Mouse (Mus musculus) lung, postnatal 25 days (tissue): Measurements from ENCODE around the gene Nadsyn1.

Experiments
- DNase-seq: peaks from one replicate; pipeline ENCODE4 v3.0.0; 2022; ENCODE audit warnings: low spot score

Nadsyn1 gene

DNA sequence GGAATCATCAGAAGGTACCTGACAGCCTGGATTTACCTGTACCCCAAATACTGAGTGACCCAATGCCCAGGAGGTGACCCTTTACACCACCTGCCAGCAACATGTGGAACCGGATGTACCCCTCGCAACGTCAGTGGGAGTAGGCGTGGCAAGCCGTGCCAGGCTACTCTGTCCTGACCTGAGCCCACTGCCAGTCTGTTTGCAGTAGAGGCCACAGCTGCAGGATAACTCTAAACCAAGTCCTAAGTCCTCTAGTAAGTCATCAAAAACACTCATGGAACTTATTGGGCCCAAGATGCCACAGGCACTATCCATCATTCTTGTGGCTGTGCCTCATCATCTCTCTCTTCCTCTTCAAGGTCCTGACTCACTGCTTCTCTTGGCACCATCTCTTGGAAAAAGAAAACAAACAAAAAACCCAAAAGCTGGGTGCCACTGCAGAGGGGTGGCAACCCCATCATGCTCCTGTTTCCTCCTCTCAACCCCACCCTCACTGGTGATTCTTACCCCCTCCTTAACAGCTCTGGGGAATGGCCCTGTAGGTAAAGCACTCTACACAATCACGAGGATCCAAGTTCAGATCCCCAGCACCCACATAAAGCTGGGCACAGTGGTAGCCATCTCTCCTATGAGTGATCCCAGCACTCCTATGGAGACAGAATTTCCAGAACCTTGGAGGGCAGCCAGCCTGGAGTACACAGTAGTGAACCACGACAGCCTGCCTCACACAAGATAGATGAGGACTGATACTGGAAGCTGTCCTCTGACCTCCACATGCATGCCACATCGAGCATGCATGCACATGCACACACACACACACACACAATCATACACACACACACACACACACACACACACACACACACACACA, 21.2 kb downstream of the Nadsyn1 start:
- DNase-seq = no peak

- no peak for DNase-seq
These were observed 21.9 kb downstream of the Nadsyn1 start for GRCm38 (mm10) chr7:143800770-143801169.

- DNase-seq = no peak
These were observed 23.9 kb downstream of the Nadsyn1 start for GRCm38 (mm10) chr7:143798783-143799182.

DNA sequence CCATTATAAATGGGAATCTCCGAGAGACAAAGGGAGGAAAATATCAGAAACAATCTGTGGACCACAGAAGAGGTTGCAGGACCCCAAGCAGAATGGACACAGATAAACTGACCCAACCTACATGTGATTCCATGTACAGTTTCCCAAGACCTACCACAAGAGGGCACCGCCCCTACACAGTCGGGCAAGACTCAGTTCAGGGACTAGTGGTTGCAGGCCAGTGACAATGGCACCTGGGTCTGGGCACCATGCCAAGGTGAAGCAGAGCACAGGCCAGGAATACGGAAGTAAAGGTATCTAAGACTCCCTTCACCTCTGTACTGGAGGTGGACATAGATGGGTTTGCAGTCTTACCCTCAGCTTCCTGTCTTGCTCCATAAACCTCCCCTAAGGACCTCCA, 29.5 kb downstream of the Nadsyn1 start:
- DNase-seq = peak; percentile 61

- DNase-seq = no peak
These were observed 30.2 kb downstream of the Nadsyn1 start for GRCm38 (mm10) chr7:143792336-143792985.

- peak; percentile 77 for DNase-seq
These were observed 38.4 kb downstream of the Nadsyn1 start, which contains the start of gene Mrgpre for GRCm38 (mm10) chr7:143783996-143784829. Gene Mrgpre, minus strand, starts transcription at chr7:143784500.

DNA sequence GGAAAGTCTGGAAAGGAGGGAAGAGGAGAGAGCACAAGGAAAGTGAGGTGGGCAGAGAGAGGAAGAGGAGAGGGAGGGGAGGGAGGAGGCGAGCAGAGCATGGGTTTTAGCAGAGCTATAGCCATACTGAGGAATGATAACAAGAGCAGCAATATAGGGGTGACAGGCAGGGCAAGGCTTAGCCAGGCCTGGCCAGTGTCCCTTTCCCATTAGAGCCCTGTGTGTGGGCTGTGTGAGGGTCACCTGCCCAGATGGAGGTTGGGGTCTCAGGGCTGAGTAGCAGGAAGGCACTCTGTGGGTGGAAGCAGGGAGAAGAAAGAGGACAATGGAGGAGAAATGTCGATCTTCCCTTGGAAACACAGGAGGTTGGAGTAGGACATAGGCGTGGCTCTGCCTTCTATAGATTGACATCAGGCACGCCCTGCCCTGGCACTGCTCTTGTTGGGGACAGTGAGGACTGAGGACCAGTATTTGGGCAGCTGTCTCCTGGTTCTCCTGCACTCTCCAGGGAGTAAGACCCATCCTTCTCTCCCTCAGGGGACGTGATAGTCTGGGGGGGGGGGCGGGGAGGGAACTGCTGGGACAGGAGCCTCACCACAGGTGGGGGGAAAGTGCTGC, 39.2 kb downstream of the Nadsyn1 start:
- DNase-seq = no peak

DNA sequence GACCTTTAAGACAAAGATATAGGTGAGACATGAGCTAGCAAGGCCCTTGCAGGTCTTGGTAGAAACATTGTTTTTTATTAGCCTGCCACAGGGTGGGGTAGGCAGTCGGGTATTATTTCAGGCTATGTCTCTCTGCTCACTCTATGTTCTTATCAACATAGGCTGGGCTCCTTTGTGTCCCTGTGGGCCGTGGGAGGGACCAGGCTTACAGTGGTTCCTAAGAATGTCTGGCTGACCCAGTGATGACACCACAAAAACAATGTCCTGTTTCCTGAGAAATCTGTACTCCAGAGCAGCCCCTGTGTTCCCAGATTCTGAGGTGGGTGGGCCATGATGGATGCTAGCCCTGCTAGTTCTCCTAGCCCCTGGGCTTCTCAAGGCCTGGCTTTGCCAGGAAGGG, 45.3 kb downstream of the Nadsyn1 start:
- DNase-seq = no peak

DNA sequence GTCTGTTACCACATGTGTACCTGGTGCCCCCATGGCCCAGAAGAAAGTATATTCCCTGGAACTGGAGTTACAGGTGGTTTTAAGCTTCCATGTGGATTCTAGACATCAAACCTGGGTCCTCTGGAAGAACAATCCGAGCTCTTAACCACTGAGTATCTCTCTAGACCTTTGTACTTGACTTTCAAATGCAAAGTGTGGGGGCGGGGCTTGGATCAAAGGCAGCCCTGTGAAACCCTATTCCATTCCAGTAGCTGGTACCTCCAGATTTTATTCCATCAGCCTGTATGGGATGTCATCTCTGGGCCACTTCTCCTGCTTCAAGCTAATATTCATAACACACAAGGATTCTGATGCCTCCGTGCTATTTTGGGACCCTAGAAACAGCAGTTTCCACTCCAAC, 46.5 kb downstream of the Nadsyn1 start:
- DNase-seq = no peak

- peak; percentile 28 for DNase-seq
These were observed 53.2 kb downstream of the Nadsyn1 start for GRCm38 (mm10) chr7:143769461-143769860.

- DNase-seq = no peak
These were observed 54.4 kb downstream of the Nadsyn1 start for GRCm38 (mm10) chr7:143768267-143768666.

DNA sequence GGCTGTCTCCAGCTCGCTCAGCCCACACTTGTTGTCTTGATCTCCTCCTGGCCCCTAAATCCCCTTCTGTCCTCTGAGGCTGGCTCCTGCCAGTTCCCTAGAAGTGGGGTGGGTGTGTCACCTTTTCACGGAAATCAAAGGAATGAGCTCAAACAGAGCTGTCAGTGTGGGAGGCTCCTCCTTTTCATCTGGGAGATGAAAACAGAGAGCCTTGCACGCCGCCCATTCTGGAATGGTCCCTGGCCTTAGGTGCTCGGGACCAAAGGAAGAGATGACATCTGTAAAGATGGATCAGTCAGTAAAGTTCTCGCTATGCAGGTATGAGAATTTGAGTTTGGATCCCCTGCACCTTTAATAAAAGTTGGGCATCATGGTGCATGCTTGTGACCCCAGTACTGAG, 55.8 kb downstream of the Nadsyn1 start, which contains the start of gene Mrgprg:
Gene Mrgprg (minus strand): TSS at position 101 of the 400 bp plus-strand sequence.
- no peak for DNase-seq

GRCm38 (mm10) chr7:143764876-143765530, 57.6 kb downstream of the Nadsyn1 start:
- no peak for DNase-seq

DNA sequence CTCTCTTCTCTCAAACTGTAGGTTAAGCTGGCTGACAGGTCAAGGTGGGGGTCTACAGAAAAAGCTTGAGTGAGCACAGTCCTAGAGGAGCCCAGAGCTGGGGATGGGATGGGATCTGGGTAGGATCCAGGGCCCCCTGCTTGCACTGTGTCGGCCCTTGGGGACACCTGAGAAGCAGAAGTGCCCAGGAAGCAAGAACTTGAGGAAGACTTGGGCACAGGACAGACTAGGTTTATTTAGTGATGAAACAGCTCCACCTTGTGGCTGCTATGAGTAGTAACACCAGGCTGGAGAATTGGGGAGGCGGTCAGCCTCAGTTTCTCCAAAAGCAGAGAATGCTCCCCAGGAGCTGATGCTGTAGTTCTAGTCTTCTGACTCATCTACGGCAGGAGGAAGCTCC, 58.9 kb downstream of the Nadsyn1 start:
- DNase-seq = no peak

DNA sequence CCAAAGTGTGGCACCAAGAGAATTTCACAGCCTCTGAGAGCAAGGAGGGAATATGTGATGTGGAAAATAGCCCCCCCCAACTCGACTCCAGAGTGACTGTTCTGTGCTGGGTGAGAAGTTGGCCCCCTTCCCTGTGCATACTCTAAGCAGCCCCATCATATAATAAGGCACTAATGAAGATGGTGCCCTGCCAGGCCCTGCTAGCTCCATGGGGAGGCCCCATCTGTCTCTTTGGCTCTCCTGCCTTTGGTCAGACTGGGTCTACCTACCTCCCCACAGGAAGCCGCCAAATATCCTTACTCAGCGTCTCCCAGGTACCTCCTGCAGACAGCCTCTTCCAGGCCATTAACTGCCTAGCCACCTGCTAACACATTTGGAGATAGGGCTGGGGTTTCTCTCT, 63.7 kb downstream of the Nadsyn1 start:
- DNase-seq = no peak

GRCm38 (mm10) chr7:143757696-143758095, 65.0 kb downstream of the Nadsyn1 start:
- DNase-seq = no peak

DNA sequence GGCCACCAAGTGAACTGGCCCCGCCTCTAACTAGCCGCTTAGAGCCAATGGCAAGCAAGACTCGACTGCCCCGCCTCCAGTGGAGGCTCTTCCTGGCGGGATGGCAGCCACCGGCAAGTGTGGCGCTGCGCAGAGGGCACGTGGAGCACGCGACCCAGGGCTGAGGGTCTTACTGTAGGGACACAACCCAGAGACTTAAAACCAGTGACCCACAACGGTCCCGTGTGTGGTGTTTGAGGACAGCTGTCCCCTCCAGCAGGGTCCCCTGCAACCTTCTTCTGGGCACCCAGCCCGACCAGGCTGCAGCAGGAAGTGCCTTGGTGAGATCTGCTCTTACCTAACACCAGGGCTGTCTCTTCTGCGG, 65.6 kb downstream of the Nadsyn1 start:
- DNase-seq = peak; percentile 87

DNA sequence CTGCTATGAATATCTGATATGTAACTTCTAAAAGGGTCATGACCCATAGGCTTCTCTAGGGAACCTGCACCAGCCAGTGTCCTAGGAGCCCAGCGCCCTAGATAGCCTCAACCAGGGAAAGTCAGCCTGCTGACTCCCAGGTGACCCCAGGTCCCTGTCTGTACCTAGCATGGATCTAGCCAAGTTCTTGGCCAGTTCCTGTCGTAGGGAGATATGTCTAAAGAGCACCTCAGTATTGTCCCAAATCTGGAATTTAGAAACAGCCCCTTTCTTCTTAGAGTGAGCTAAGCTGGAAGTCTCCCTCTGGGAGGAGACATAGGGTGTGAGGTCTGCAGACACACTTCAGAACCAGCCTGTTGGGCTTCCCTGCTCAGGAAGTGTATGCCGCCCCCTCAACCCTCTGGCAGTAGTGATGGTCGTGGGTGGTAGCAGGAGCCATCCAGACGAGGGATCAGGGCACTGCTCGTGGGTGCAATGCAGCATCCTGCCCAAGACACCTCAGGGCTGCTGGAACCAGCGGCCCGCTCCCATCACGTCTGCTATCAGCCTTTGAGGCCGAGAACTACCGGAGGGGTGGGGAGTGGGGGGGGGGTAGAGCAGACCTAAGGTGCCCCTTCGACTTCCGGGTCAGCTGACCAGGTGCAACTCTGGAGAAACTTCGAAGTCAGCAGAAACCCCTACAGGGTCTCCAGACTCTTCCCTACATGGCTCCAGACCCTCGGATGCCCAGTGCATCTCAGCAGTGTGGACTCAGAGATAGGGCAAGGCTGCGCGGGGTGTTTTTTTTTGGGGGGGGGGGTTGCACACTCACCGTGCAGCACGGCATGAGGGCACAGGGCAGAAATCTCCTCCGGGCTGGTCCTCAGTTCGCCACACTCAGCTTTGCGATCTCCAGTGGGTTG, 66.3 kb downstream of the Nadsyn1 start, which contains the start of gene Osbpl5:
Gene Osbpl5 (minus strand): TSS at position 861 of the 902 bp plus-strand sequence.
- no peak for DNase-seq

- no peak for DNase-seq
These were observed 67.1 kb downstream of the Nadsyn1 start for GRCm38 (mm10) chr7:143755357-143756124.
